Mouse (Mus musculus) heart, postnatal 0 days (tissue): ENCODE measurements around the gene Pip4p1.

Experiments
- CTCF ChIP-seq: IDR thresholded peaks from 2 replicates; pipeline ENCODE4 v1.5.1; 2016; ENCODE audit warnings: antibody characterized with exemption, control low read depth, low read depth
- EP300 ChIP-seq: IDR thresholded peaks from 2 replicates; pipeline ENCODE4 v1.6.1; 2016; ENCODE audit warnings: antibody characterized with exemption, low read depth

DNA sequence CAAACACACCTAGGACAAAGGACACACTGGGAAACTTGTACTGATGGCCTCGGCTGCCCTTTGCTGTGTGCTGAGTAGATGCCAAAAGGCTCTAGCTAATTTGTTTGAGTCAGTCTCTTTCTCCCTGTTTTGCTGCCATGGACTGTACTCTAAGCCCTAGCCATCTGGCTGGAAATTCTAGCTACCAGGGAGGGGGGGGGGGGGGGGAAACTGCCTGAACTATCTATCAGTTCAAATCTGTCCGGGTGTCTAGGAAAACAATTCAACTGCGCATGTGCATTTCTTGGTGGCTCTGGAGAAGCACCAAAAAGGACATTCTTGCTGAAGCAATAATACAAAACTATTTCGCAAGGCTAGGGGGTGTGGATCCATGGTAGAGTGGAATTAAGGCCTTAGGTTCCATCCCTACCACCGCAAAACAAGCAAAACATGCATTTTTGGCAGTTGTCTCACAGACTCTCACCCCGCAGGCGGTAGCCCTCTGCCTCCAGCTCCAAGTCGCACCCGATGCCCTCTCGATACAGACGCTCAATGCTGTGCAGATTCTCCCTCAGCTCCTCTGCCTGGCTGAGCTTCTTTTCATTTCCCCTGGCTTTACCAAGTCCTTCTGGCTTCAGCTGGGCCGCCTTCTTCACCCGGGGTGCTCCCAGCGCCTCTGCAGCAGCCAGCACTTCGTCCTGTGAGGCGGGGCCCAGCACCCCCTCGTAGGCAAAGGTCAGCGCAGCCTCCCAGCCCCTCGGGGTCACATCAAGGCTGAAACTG is 34.5 kb downstream of the Pip4p1 start:
- TF ChIP-seq CTCF (no peak), EP300 (no peak)
